Mouse (Mus musculus): ENCODE results near the gene Rabgap1l. TPM values are rescaled to one million over a fixed set of nuclear protein-coding genes. Genes with fewer than 3 reads are reported as not detected.

Rabgap1l gene
- total and polyA plus RNA-seq, 2 experiments = 6.4 to 78.7 TPM

GRCm38 (mm10) chr1:160247473-160247872, 545.5 kb downstream of the Rabgap1l start:
- TF ChIP-seq CTCF (IDR thresholded peaks at IDR 0.05; ENCODE audit: low read depth, low read length) (no peak), POLR2A (IDR thresholded peaks at IDR 0.05; ENCODE audit: extremely low read depth, insufficient read depth, low read length) (no peak)
- Histone ChIP-seq H3K27me3 (ENCODE audit: control insufficient read depth, insufficient read depth, low read length) (no peaks in the 10 kb centered on the region), H3K9ac (ENCODE audit: low read depth, low read length) (no peak overlapping the region), H3K4me1 (ENCODE audit: control insufficient read depth, insufficient read depth, low read length) (no peaks in the 10 kb centered on the region), H3K27ac (replicated peaks; ENCODE audit: insufficient read depth, low read depth, low read length) (no peak overlapping the region), H3K4me3 (ENCODE audit: insufficient read depth, low read depth, low read length) (no peak overlapping the region), H3K36me3 (ENCODE audit: control insufficient read depth, insufficient read depth, low read length) (no peaks in the 10 kb centered on the region; the same call in 1 of the 2 replicates), H3K79me2 (ENCODE audit: control insufficient read depth, insufficient read depth, low read length) (no peaks in the 10 kb centered on the region)
- DNase-seq (ENCODE audit: extremely low read depth, low read depth, low spot score) = no peak
- WGBS = 91% methylated on average over 9 of the region's 9 CpGs

- WGBS = 86% methylated on average over 4 of the region's 4 CpGs
- Histone ChIP-seq H3K79me2 (ENCODE audit: control insufficient read depth, insufficient read depth, low read length) (no peaks in the 10 kb centered on the region), H3K27me3 (ENCODE audit: control insufficient read depth, insufficient read depth, low read length) (no peaks in the 10 kb centered on the region), H3K4me1 (ENCODE audit: control insufficient read depth, insufficient read depth, low read length) (no peaks in the 10 kb centered on the region), H3K27ac (replicated peaks; ENCODE audit: insufficient read depth, low read depth, low read length) (no peak overlapping the region), H3K36me3 (ENCODE audit: control insufficient read depth, insufficient read depth, low read length) (peaks cover 3% of the 10 kb centered on the region; the same call in 1 of the 2 replicates), H3K4me3 (ENCODE audit: insufficient read depth, low read depth, low read length) (no peak overlapping the region), H3K9ac (ENCODE audit: low read depth, low read length) (no peak overlapping the region)
- DNase-seq (ENCODE audit: extremely low read depth, low read depth, low spot score) = no peak
- TF ChIP-seq CTCF (IDR thresholded peaks at IDR 0.05; ENCODE audit: low read depth, low read length) (no peak), POLR2A (IDR thresholded peaks at IDR 0.05; ENCODE audit: extremely low read depth, insufficient read depth, low read length) (no peak)
Observed at GRCm38 (mm10) chr1:160246844-160247243, 546.2 kb downstream of the Rabgap1l start.

DNA sequence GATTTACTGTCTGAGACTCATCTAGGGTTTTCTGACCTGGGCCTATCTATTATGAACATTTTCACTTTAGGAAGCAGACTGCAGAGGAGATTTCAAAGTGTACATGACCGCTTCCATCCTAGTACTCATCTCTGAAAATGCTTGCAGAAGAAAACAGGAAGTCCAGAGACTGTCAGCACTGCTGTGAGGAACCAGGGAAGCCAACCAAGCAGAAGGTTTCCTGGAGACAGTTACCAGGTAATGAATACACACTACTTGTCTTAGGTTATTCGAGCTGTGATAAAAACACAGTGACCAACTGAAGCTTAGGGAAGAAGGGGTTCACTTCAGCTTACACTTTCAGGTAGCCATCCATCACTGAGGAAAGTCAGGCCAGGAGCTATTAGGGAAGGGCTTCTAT, 547.1 kb downstream of the Rabgap1l start:
- WGBS = 82% methylated on average over 2 of the region's 2 CpGs
- H3K27ac ChIP-seq (replicated peaks; ENCODE audit: insufficient read depth, low read depth, low read length) = no peak overlapping the region
- DNase-seq (ENCODE audit: extremely low read depth, low read depth, low spot score) = no peak
- H3K27me3 ChIP-seq (ENCODE audit: control insufficient read depth, insufficient read depth, low read length) = no peaks in the 10 kb centered on the region
- no peak for TF ChIP-seq CTCF (IDR thresholded peaks at IDR 0.05; ENCODE audit: low read depth, low read length)
- no peak for TF ChIP-seq POLR2A (IDR thresholded peaks at IDR 0.05; ENCODE audit: extremely low read depth, insufficient read depth, low read length)
- no peak overlapping the region for H3K9ac ChIP-seq (ENCODE audit: low read depth, low read length)
- no peak overlapping the region for H3K4me3 ChIP-seq (ENCODE audit: insufficient read depth, low read depth, low read length)
- H3K79me2 ChIP-seq (ENCODE audit: control insufficient read depth, insufficient read depth, low read length) = no peaks in the 10 kb centered on the region
- no peaks in the 10 kb centered on the region for H3K4me1 ChIP-seq (ENCODE audit: control insufficient read depth, insufficient read depth, low read length)
- H3K36me3 ChIP-seq (ENCODE audit: control insufficient read depth, insufficient read depth, low read length) = peaks cover 3% of the 10 kb centered on the region; the same call in 1 of the 2 replicates

- Histone ChIP-seq H3K9ac (ENCODE audit: low read depth, low read length) (no peak overlapping the region), H3K79me2 (ENCODE audit: control insufficient read depth, insufficient read depth, low read length) (no peaks in the 10 kb centered on the region), H3K36me3 (ENCODE audit: control insufficient read depth, insufficient read depth, low read length) (peaks cover 3% of the 10 kb centered on the region; the same call in 1 of the 2 replicates), H3K27ac (replicated peaks; ENCODE audit: insufficient read depth, low read depth, low read length) (no peak overlapping the region), H3K27me3 (ENCODE audit: control insufficient read depth, insufficient read depth, low read length) (no peaks in the 10 kb centered on the region), H3K4me1 (ENCODE audit: control insufficient read depth, insufficient read depth, low read length) (no peaks in the 10 kb centered on the region), H3K4me3 (ENCODE audit: insufficient read depth, low read depth, low read length) (no peak overlapping the region)
- no peak for DNase-seq (ENCODE audit: extremely low read depth, low read depth, low spot score)
- TF ChIP-seq POLR2A (IDR thresholded peaks at IDR 0.05; ENCODE audit: extremely low read depth, insufficient read depth, low read length) = no peak
- TF ChIP-seq CTCF (IDR thresholded peaks at IDR 0.05; ENCODE audit: low read depth, low read length) = no peak
- 95% methylated on average over 5 of the region's 5 CpGs for WGBS
Observed at GRCm38 (mm10) chr1:160244689-160245088, 548.3 kb downstream of the Rabgap1l start.

DNA sequence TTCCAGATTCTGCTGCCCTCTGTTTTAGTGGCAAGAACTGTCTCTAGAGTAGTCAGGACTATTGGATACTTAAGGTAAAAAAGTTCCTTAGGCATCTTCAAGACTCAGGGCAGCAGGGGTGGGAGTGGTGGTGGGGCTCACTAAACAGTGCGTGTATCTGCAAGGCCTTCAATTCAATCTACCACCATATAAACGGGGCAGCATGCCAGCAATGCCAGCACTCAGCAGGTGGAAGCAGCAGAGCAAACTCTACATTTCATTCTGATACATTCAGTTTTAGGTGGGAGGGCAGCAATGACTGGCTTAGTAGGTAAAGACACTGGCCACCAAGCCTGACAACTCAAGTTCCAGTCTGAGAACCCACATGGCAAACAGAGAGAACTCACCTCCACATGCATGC, 552.9 kb downstream of the Rabgap1l start:
- 99% methylated on average over 2 of the region's 2 CpGs for WGBS
- no peak for DNase-seq (ENCODE audit: extremely low read depth, low read depth, low spot score)
- Histone ChIP-seq H3K4me3 (ENCODE audit: insufficient read depth, low read depth, low read length) (no peak overlapping the region), H3K79me2 (ENCODE audit: control insufficient read depth, insufficient read depth, low read length) (no peaks in the 10 kb centered on the region), H3K27ac (replicated peaks; ENCODE audit: insufficient read depth, low read depth, low read length) (no peak overlapping the region), H3K27me3 (ENCODE audit: control insufficient read depth, insufficient read depth, low read length) (no peaks in the 10 kb centered on the region), H3K36me3 (ENCODE audit: control insufficient read depth, insufficient read depth, low read length) (peaks cover 8% of the 10 kb centered on the region), H3K4me1 (ENCODE audit: control insufficient read depth, insufficient read depth, low read length) (no peaks in the 10 kb centered on the region), H3K9ac (ENCODE audit: low read depth, low read length) (no peak overlapping the region)
- no peak for TF ChIP-seq POLR2A (IDR thresholded peaks at IDR 0.05; ENCODE audit: extremely low read depth, insufficient read depth, low read length)
- no peak for TF ChIP-seq CTCF (IDR thresholded peaks at IDR 0.05; ENCODE audit: low read depth, low read length)

DNA sequence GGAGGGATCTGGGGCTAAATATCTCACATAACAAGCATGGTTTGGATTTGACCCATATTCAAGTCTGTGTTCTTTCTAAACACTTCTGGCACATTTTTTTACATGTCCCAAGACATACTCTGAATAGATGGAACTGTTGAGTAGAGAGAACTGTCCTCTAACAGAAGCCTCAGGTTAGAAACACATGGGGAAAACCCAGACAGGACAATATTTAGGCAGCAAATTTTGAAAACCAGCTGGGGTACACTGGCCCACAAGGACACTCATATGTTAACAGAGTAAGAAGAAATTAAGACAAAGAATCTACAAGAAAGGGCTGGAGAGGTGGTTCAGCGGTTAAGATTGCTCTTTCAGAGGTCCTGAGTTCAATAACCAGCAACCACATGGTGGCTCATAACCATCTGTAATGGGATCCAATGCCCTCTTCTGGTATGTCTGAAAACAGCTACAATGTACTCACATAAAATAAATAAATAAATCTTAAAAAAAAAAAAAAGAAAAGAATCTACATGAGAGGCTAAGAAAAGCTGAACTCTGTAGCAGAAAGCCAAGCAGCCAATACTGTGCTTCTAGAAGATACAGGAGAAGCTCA, 554.1 kb downstream of the Rabgap1l start:
- 97% methylated on average over 1 of the region's 1 CpGs for WGBS
- no peak overlapping the region for H3K27ac ChIP-seq (replicated peaks; ENCODE audit: insufficient read depth, low read depth, low read length)
- H3K4me1 ChIP-seq (ENCODE audit: control insufficient read depth, insufficient read depth, low read length) = no peaks in the 10 kb centered on the region
- DNase-seq (ENCODE audit: extremely low read depth, low read depth, low spot score) = no peak
- H3K27me3 ChIP-seq (ENCODE audit: control insufficient read depth, insufficient read depth, low read length) = no peaks in the 10 kb centered on the region
- H3K4me3 ChIP-seq (ENCODE audit: insufficient read depth, low read depth, low read length) = no peak overlapping the region
- no peaks in the 10 kb centered on the region for H3K79me2 ChIP-seq (ENCODE audit: control insufficient read depth, insufficient read depth, low read length)
- peaks cover 8% of the 10 kb centered on the region for H3K36me3 ChIP-seq (ENCODE audit: control insufficient read depth, insufficient read depth, low read length)
- no peak overlapping the region for H3K9ac ChIP-seq (ENCODE audit: low read depth, low read length)
- TF ChIP-seq CTCF (IDR thresholded peaks at IDR 0.05; ENCODE audit: low read depth, low read length) = no peak
- TF ChIP-seq POLR2A (IDR thresholded peaks at IDR 0.05; ENCODE audit: extremely low read depth, insufficient read depth, low read length) = no peak
